Mouse (Mus musculus) liver, postnatal 0 days (tissue): ENCODE data around the gene Gm2115. TPM values are rescaled to one million over a fixed set of nuclear protein-coding genes. Genes with fewer than 3 reads are reported as not detected.
A peak's percentile ranks its signal among the peaks of the same experiment; 100 is the strongest.

Experiments used
- ATAC-seq: fragments of 200-750 bp; cut with Nextera tagmentation; 2 replicates; pipeline ENCODE4 v1.8.0; 2017; ENCODE audit warnings: mild to moderate bottlenecking, moderate library complexity
- DNase-seq: peaks from one replicate; pipeline ENCODE4 v3.0.0-alpha.2; 2016
- H3K27ac ChIP-seq: fragments of 300-500 bp; sonication (generic); 2 replicates; pipeline ENCODE4 v1.5.1; 2014; ENCODE audit warnings: antibody characterized with exemption, moderate library complexity, mild to moderate bottlenecking, low read depth
- H3K27me3 ChIP-seq: fragments of 300-500 bp; sonication (generic); 2 replicates; pipeline ENCODE4 v1.6.1; 2014; ENCODE audit warnings: low read length, control low read depth, mixed read lengths; ENCODE audit not compliant: insufficient read depth
- H3K36me3 ChIP-seq: fragments of 300-500 bp; sonication (generic); replicated peaks from 2 replicates; pipeline ENCODE4 v1.6.1; 2014; ENCODE audit warnings: mild to moderate bottlenecking, control low read depth, low read length, moderate library complexity, mixed read lengths; ENCODE audit not compliant: insufficient read depth
- H3K4me1 ChIP-seq: fragments of 300-500 bp; sonication (generic); 2 replicates; pipeline ENCODE4 v1.6.1; 2014; ENCODE audit warnings: antibody characterized with exemption, mild to moderate bottlenecking, control low read depth; ENCODE audit not compliant: insufficient read depth
- H3K4me2 ChIP-seq: fragments of 300-500 bp; sonication (generic); 2 replicates; pipeline ENCODE4 v1.6.1; 2014; ENCODE audit warnings: low read depth, mild to moderate bottlenecking, low read length, moderate library complexity, mixed read lengths
- H3K4me3 ChIP-seq: fragments of 300-500 bp; sonication (generic); 2 replicates; pipeline ENCODE4 v1.5.1; 2014; ENCODE audit warnings: low read depth, low read length
- H3K9ac ChIP-seq: fragments of 300-500 bp; sonication (generic); replicated peaks from 2 replicates; pipeline ENCODE4 v1.6.1; 2014; ENCODE audit warnings: mild to moderate bottlenecking, moderate library complexity
- H3K9me3 ChIP-seq: fragments of 300-500 bp; sonication (generic); 2 replicates; pipeline ENCODE4 v1.6.1; 2016; ENCODE audit warnings: mild to moderate bottlenecking, control low read depth, low read length, mixed read lengths
- CTCF ChIP-seq: sonication (generic); IDR thresholded peaks from 2 replicates; pipeline ENCODE4 v1.5.1; 2016; ENCODE audit warnings: antibody characterized with exemption, low read depth
- EP300 ChIP-seq: IDR thresholded peaks from 2 replicates; pipeline ENCODE4 v1.6.1; 2016; ENCODE audit warnings: antibody characterized with exemption, low read depth, mild to moderate bottlenecking
- WGBS: fragments of 180-500 bp; shearing (Covaris S2); extraction: QIAGEN DNeasy Blood & Tissue Kit; methylation state at CpG from one replicate; pipeline ENCODE4 v1.1.7; 2014; ENCODE audit not compliant: insufficient replicate concordance; 5-methylcytosine and 5-hydroxymethylcytosine counted together
- polyA plus RNA-seq: library from polyadenylated mRNA; unstranded; fragments of >200 nt; fragmentation: Nextera tagmentation; extraction: Ambion mirVana; gene quantifications from 2 replicates; pipeline ENCODE4 v1.2.1, GENCODE M21; 2015

Gene Gm2115
- polyA plus RNA-seq, 1 experiment from 2014 or later = 0.23 TPM

DNA sequence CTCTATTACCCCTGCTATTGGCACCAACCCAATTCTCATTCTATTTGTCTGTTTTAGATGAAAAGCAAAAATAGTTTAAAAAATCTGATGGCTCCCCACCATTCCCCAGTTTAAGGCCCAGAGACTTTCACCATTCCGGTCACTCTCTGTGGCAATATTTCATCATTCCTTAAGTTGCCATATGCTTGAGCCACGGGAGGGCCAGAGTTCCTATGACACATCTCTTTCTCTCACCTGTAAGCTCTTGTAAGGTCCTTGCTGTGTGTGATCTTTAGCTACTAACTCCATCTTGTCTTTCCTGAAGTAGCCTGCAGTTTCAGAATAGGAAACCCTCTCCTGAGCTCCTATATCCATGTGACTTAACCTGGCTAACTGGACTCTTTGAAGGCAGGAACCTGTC is 90.2 kb downstream of the Gm2115 start:
- H3K9ac ChIP-seq = no peak overlapping the region
- no peak for ATAC-seq
- H3K27me3 ChIP-seq = no peaks in the 10 kb centered on the region
- 89% methylated on average over 2 of the region's 2 CpGs for WGBS
- peaks cover 56% of the 10 kb centered on the region for H3K36me3 ChIP-seq
- no peaks in the 10 kb centered on the region for H3K4me1 ChIP-seq
- H3K9me3 ChIP-seq = no peaks in the 10 kb centered on the region
- TF ChIP-seq EP300 (no peak), CTCF (no peak)
- no peak for DNase-seq
- no peak overlapping the region for H3K4me2 ChIP-seq
- H3K27ac ChIP-seq = no peak overlapping the region
- no peak overlapping the region for H3K4me3 ChIP-seq

DNA sequence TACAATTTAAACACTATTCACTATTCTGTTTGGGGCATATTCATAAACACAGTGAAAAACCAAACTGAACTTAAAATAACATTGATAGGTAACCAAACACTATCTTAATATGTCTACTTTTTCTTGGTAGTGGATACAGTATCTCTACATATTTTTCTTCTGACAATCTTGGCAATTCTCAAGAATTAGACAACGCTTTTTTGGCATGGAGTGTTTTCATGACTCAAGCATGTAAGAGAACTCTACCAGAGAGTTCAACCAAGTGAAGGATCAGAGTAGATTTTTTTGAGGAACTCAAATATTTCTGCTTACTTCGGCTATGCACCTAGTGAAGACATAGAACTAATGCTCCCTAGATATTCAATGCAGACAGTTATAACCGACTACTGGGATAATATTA is 92.2 kb downstream of the Gm2115 start:
- no peak for TF ChIP-seq CTCF
- ATAC-seq (no peak), DNase-seq (no peak)
- Histone ChIP-seq H3K36me3 (peaks cover 52% of the 10 kb centered on the region), H3K9ac (no peak overlapping the region), H3K9me3 (no peaks in the 10 kb centered on the region), H3K4me1 (no peaks in the 10 kb centered on the region), H3K4me2 (no peak overlapping the region), H3K4me3 (no peak overlapping the region), H3K27me3 (no peaks in the 10 kb centered on the region), H3K27ac (no peak overlapping the region)
- WGBS = 90% methylated on average over 3 of the region's 3 CpGs

DNA sequence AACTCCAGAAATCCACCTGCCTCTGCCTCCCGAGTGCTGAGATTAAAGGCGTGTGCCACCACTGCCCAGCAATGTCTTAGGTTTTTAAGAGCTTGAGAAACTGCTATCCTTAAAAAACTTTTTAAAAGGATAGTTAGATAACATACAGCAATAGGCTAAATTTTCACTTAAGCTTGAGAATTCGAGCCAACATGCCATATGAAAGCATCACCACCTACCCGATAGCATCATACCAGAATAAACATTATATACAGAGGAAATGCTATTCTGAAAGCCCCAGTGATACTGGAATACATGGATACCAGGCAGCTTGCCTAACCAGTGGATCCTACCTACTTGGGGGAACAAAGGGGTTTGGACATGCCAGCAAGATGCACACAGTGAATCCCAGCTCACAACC is 95.0 kb downstream of the Gm2115 start:
- no peak for DNase-seq
- TF ChIP-seq EP300 (no peak), CTCF (no peak)
- no peak for ATAC-seq
- no peak overlapping the region for H3K27ac ChIP-seq
- H3K4me2 ChIP-seq = no peak overlapping the region
- no peaks in the 10 kb centered on the region for H3K4me1 ChIP-seq
- no peak overlapping the region for H3K9ac ChIP-seq
- H3K36me3 ChIP-seq = peaks cover 28% of the 10 kb centered on the region
- no peaks in the 10 kb centered on the region for H3K9me3 ChIP-seq
- WGBS = 97% methylated on average over 4 of the region's 4 CpGs
- H3K27me3 ChIP-seq = no peaks in the 10 kb centered on the region
- no peak overlapping the region for H3K4me3 ChIP-seq

DNA sequence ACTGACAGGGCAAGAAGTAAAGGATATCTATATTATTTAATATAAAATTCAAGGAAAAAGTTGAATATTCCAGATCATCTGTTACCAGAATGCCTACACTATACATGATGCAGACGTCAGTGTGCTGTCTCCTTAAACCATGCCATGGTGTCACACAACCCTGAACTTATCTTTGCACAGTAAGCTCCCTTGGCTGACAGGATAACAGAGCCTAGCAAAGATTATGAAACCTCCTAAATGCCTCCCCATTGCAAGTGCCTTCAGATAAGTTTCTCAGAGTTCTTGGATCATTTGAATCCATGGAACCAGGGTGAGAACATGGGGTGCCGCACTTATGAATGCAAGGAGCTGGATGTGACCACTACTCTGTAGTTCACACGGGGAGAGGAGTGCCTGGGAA is 103.1 kb downstream of the Gm2115 start:
- H3K27ac ChIP-seq = no peak overlapping the region

More for the DNA sequence above, 103.1 kb downstream of the Gm2115 start:
- no peak for DNase-seq
- WGBS = 64% methylated on average over 3 of the region's 3 CpGs
- peak; percentile 62 for ATAC-seq
- Histone ChIP-seq H3K9me3 (no peaks in the 10 kb centered on the region), H3K9ac (no peak overlapping the region), H3K36me3 (peaks cover 23% of the 10 kb centered on the region), H3K27me3 (no peaks in the 10 kb centered on the region), H3K4me2 (no peak overlapping the region), H3K4me3 (no peak overlapping the region), H3K4me1 (no peaks in the 10 kb centered on the region)
- TF ChIP-seq CTCF (no peak), EP300 (peak; percentile 82)

Other genes starting within 250 kb of the Gm2115 start
- 0.17 TPM in 1 of 2 replicates, not detected in the other for gene Arnt2, start 118.8 kb upstream of the Gm2115 start, polyA plus RNA-seq
- gene Fah, start 77.8 kb downstream of the Gm2115 start, polyA plus RNA-seq = 265 and 296 TPM in 2 replicates
- gene Zfand6, start 161.0 kb downstream of the Gm2115 start, polyA plus RNA-seq = 160 and 165 TPM in 2 replicates